Mouse (Mus musculus): ENCODE measurements at regions not wholly inside any gene's neighbourhood (a gene's known extent, or its start where the extent isn't known, plus 50 kb on each side); places are given as distances from the start of the nearest gene placed in this dataset.
A peak's percentile ranks its signal among the peaks of the same experiment; 100 is the strongest.

DNA sequence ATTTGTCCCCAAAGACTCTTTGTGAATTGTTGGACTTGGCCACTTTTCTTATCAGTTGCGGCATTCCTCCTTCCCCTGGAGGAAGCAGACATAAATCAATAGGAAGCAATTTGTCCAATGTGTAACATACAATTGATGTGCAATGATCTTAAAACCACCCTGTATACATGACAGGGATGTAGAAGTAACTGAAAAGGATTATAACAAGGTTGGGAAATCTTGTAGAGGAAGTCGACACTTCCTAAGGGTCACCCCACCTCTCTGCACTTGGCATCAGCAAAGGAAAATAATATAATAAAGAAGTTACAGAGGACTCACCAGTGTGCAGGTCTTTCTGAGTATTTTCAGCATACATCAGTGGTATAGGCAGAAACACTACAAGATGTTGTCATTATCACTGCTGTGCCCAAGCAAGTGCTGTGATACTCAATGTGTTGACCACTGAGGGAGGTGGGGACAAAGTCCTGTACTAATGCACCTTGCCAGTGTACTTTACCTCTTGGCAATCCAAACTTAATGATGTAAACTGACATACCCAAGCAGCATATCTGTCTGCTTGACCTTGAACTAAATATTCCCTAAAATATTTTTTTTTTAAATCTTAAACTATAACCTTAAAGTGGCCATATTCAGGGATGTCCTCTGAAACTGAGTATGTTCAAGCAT lies 198.9 kb downstream of the Rnf152 start:
- Histone ChIP-seq H3K27ac (replicated peaks; ENCODE audit: low read depth, low read length) (no peak overlapping the region), H3K4me1 (ENCODE audit: control insufficient read depth, insufficient read depth, insufficient read length, low read length) (0 out of 2 replicates have a peak, but pooled peaks cover 4% of the 10 kb centered on the region), H3K4me3 (ENCODE audit: insufficient read depth, low read depth, low read length) (no peak overlapping the region)

DNA sequence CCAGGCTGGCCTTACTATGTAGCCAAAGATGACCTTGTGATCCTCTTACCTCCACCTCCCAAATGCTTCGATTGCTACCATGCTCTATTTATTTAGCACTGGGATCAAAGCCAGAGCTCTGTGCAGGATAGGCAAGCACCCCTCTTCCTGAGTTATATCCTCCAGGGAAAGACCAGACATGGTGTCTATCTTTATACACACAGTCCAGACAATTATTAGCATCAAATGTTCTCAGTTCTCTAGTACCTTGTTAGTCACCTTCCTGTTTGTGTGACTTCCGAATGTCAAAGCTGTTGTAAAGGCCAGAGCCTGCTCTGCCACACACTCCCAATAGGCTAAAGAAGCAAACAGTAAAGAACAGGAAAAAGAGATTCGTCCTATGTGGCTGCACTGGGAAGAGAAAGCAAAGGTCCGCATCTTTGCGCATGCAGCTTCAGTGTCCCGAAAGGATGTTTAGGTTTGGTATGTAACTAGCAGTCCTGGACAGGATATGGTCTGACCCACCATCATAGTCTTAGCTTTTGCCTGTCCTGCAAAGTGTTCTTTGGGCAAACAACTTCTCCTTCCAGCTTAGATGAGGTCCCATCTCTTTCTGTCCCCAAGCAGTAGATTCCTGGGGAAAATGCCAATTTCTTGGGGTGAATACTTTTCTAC lies 204.2 kb downstream of the Rnf152 start:
- Histone ChIP-seq H3K27ac (replicated peaks; ENCODE audit: low read depth, low read length) (no peak overlapping the region), H3K4me3 (ENCODE audit: insufficient read depth, low read depth, low read length) (no peak overlapping the region)

DNA sequence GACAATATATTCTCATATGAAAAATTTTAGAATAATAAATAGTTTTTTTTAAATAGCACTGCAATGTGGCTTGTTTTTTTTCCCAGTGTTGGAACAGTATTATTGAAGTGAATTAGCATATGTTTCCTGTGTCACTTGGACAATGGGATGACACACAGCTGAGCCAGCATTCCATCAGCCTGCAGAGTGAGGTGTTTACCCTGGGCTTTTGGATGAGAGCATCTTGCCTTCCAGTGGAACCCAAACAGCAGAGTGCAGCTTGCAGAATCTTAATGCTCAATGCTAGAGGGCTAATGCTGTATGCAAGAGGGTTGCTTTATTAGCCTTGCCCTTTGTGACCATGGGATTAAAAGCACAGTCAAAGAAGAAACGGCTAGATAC lies 205.1 kb downstream of the Rnf152 start:
- Histone ChIP-seq H3K4me1 (ENCODE audit: control insufficient read depth, insufficient read depth, insufficient read length, low read length) (peaks cover 5% of the 10 kb centered on the region; the same call in 1 of the 2 replicates), H3K4me3 (ENCODE audit: insufficient read depth, low read depth, low read length) (no peak overlapping the region), H3K27ac (replicated peaks; ENCODE audit: low read depth, low read length) (no peak overlapping the region)

More for the DNA sequence above, 204.2 kb downstream of the Rnf152 start:
- peaks cover 6% of the 10 kb centered on the region; the same call in 1 of the 2 replicates for H3K4me1 ChIP-seq (ENCODE audit: control insufficient read depth, insufficient read depth, insufficient read length, low read length)

DNA sequence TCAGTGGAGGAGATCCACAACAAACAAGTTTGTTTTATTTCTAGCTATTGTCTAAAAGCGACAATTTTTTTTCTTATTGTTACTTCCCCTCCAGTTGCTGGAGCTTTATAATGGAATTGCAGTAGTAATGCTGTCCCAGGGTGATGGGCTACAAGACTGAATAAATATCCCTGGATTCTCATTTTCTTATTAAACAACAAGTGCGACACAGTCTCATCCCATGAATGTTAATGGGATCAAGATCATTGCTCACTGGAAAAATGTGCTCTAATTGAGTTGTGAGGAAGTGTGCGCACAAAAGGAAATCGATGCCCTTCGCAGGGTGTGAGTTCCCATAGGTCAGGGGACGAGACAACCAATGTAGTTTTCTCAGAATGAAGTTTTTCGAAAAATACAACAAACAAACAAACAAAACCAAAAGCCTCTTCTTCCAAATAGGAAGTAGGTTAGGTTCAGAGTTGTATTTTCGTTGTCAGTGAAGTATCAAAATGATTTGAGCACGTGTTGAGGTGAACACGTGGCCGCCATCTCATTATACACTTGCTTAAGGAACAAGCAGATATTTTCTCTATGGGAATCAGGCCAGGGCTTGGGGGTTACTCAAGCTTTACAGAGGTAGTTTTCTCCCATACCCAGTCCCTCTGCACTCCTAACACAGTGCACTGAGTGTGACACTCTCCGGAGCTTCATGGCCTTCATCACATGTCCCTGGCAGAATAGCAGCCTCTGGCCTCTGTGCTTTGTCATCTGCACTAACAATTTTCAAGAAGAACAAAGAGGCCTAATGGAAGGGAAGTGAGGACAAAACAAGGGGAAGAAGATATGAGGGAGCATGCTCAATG lies 205.7 kb downstream of the Rnf152 start:
- Histone ChIP-seq H3K4me1 (ENCODE audit: control insufficient read depth, insufficient read depth, insufficient read length, low read length) (peaks cover 5% of the 10 kb centered on the region; the same call in 1 of the 2 replicates), H3K4me3 (ENCODE audit: insufficient read depth, low read depth, low read length) (no peak overlapping the region), H3K27ac (replicated peaks; ENCODE audit: low read depth, low read length) (no peak overlapping the region)

DNA sequence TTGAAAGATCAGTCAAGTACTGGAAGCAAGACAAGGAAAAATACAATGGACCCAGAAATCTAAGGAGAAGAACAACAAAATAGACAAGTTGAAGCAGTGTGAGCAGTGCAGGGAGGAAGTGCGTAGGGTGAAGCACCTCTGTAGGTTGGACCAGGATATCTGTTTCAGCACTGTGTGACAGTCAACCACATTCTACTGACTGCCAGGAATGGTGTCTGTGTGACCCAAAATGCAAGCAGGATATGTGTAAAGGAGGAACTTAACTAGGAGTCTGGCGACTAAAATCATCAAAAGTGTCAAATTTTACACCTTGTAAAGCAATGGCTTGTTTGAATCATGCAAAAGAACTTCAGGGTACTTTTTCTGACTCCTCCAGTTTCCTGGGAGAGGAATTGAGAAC lies 207.7 kb downstream of the Rnf152 start:
- Histone ChIP-seq H3K4me1 (ENCODE audit: control insufficient read depth, insufficient read depth, insufficient read length, low read length) (peaks cover 5% of the 10 kb centered on the region; the same call in 1 of the 2 replicates), H3K4me3 (ENCODE audit: insufficient read depth, low read depth, low read length) (no peak overlapping the region), H3K27ac (replicated peaks; ENCODE audit: low read depth, low read length) (no peak overlapping the region)

DNA sequence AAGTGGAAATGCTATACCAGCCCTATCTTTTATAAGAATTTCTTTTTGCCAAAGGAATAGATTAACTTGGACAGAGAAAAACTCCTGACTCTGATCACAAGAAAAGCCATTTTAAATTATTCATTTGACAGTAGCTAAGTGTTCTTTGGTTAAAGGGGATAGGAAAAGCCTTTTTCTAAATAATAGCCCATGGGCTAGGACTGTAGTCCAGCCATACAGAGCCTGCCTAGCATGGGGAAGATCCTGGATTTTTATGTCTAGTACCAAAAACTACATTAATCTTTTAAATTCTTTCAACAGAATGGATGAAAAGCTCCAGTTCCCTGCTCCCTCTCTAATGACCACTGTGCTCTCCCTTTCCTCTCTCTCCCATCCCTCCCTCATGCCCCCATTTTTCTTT lies 208.5 kb downstream of the Rnf152 start:
- H3K27ac ChIP-seq (replicated peaks; ENCODE audit: low read depth, low read length), result no peak overlapping the region
- H3K4me1 ChIP-seq (ENCODE audit: control insufficient read depth, insufficient read depth, insufficient read length, low read length), result peaks cover 5% of the 10 kb centered on the region; the same call in 1 of the 2 replicates
- no peak overlapping the region for H3K4me3 ChIP-seq (ENCODE audit: insufficient read depth, low read depth, low read length)

DNA sequence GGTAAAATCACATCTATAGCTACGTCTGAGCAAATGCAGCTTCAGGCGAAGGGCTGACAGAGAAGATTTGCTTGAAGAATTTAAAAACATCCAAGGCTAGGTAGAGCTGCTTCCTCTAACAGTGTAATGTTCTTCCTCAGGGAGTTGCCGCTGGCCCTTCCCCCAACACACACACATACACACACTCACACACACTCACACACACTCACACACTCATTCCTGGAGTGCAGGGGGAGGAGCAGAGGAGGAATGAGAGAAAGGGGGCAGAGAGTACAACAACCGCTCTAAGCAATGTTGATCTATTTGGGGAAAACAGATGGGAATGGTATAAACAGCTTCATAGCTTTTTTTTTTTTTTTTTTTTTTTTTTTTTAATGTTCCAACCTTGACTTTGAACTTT lies 232.6 kb downstream of the Rnf152 start:
- Histone ChIP-seq H3K27ac (replicated peaks; ENCODE audit: low read depth, low read length) (peak overlapping the region; percentile 24; the same call in 1 of the 2 replicates), H3K4me1 (ENCODE audit: control insufficient read depth, insufficient read depth, insufficient read length, low read length) (peaks cover under 1% of the 10 kb centered on the region; the same call in 1 of the 2 replicates), H3K4me3 (ENCODE audit: insufficient read depth, low read depth, low read length) (no peak overlapping the region)

DNA sequence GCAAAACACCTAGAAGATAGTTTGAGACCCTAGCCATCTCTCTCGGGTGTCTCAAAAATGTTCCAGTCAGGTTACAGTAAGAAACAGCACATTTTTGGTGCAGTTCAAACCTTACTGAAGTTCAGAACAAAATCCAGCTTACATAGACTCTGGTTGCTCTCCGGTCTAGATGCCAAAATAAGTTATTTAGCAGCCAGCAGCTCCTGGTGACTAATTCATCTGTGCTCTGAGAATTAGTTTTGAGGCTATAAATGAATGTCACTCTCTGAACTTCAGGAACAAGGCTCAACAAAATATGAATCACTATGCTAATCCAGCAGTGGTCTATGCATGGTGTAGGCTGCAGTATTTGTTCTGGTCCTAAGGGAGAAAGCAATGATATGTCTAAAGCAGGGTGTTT lies 238.6 kb downstream of the Rnf152 start:
- Histone ChIP-seq H3K27ac (replicated peaks; ENCODE audit: low read depth, low read length) (peak overlapping the region; percentile 92), H3K4me3 (ENCODE audit: insufficient read depth, low read depth, low read length) (no peak overlapping the region), H3K4me1 (ENCODE audit: control insufficient read depth, insufficient read depth, insufficient read length, low read length) (peaks cover 3% of the 10 kb centered on the region; the same call in 1 of the 2 replicates)

DNA sequence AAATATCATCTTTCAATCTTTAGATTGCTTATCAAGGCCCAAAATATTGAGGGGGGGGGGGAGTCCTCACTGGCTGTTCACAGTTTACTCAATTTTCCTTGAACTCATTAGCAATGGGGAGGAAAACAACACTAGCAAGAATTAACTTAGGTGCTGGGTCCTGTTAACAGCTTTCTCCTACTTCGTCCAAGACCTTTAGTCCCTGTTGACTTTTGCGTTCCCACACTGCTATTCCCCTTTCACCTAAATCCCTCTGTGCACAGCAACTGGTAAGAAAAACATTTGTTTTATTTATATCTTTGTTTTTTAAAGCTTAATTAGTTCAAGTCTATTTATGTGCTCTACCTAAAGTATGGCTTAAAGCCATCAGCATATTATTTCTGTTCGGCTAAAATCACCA lies 240.3 kb downstream of the Rnf152 start:
- H3K4me3 ChIP-seq (ENCODE audit: insufficient read depth, low read depth, low read length), result no peak overlapping the region
- peak overlapping the region; percentile 97 for H3K27ac ChIP-seq (replicated peaks; ENCODE audit: low read depth, low read length)
- peaks cover 12% of the 10 kb centered on the region; the same call in 1 of the 2 replicates for H3K4me1 ChIP-seq (ENCODE audit: control insufficient read depth, insufficient read depth, insufficient read length, low read length)

DNA sequence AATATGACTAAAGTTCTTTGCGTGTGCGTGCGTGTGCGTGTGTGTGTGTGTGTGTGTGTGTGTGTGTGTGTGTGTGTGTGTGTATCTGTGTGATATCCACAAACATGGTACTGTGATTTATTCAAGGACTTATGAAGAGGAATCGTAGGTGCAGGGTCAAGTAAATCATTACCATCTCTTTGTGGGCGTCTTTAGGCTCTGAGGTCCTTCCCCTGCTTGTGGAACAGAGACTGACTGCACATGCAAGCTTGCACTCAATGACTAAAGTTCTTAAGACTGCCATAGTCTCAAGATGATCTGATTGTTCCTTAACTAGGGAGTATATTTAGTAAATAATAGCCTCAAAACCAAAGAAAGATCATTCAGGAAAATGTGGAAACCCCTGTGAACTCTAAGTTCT lies 241.1 kb downstream of the Rnf152 start:
- Histone ChIP-seq H3K4me1 (ENCODE audit: control insufficient read depth, insufficient read depth, insufficient read length, low read length) (peaks cover 14% of the 10 kb centered on the region; the same call in 1 of the 2 replicates), H3K27ac (replicated peaks; ENCODE audit: low read depth, low read length) (peak overlapping the region; percentile 94), H3K4me3 (ENCODE audit: insufficient read depth, low read depth, low read length) (no peak overlapping the region)

DNA sequence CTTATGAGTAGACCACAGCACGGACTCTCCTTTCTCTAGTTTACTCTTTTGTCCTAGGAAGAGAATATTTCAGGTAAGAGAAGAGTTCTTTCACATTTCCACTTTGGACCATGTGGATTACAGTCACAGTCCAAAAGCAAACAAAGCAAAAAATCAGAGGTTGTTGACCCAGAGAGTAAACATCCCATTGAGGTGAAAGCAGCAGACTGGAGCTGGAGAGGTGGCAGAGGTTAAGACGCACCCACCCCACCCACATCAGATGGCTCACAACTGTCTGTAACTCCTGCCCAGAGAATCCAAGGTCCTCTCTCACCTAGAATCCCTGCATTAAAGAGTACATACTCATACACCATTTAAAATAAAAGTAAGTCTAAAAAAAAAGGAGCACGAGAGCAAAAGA lies 241.7 kb downstream of the Rnf152 start:
- H3K4me3 ChIP-seq (ENCODE audit: insufficient read depth, low read depth, low read length), result no peak overlapping the region
- H3K4me1 ChIP-seq (ENCODE audit: control insufficient read depth, insufficient read depth, insufficient read length, low read length), result peaks cover 14% of the 10 kb centered on the region; the same call in 1 of the 2 replicates
- peak overlapping the region; percentile 94 for H3K27ac ChIP-seq (replicated peaks; ENCODE audit: low read depth, low read length)

DNA sequence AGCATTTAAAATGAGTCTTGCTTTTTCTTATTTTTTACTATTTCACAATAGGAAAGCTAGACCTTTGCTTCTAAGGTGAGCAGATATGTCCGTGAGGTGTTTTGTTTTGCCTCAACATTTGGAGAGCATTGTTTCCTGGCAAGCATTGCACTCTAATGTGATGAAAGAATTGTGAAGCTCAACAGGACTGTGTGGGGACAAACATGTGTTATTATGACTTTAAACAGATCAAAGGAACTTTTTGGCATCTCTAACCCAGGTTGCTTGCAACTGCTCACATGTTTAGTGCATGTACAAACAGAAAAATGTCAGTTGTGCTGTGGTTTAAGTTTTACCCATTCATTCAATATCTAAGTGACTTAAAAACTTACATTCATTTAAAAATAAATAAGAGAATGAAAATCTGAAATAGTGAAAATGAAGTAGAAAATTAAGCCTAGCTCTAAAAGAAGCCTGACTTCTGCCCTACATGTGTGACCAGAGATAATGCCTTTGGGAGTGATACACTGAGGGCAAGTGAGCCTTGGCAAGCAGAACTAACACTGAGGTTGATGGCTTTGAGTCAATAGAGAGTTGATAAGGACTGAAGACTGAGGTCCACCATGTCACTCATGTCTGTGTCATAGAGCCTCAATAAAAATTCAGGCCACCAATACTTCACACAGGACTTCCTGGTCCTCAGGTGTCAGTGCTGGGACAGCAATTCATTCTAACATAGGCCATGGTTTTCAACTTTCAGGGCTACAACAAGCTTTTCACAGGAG lies 243.6 kb downstream of the Rnf152 start:
- Histone ChIP-seq H3K27ac (replicated peaks; ENCODE audit: low read depth, low read length) (peak overlapping the region; percentile 100), H3K4me1 (ENCODE audit: control insufficient read depth, insufficient read depth, insufficient read length, low read length) (peaks cover 14% of the 10 kb centered on the region; the same call in 1 of the 2 replicates), H3K4me3 (ENCODE audit: insufficient read depth, low read depth, low read length) (no peak overlapping the region)

DNA sequence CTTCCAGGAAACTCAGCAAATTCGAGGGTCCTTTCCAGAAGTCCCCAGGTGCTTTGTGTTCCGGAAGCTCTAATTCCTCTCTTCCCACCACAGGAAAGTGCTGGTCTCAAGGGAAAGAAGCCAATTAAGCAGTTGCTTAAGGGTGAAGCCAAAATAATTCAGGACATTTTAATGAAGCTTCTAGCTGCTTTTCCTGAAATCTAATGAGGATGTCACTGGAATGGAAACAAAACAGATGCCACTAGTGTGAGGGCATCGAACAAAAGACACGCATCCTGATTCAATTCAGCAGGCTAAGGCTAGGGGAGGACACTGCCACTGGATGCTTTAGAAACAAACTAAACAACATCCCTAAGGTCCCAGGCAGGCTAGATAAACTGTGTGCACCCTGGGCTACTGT lies 245.3 kb downstream of the Rnf152 start:
- Histone ChIP-seq H3K4me3 (ENCODE audit: insufficient read depth, low read depth, low read length) (no peak overlapping the region), H3K4me1 (ENCODE audit: control insufficient read depth, insufficient read depth, insufficient read length, low read length) (peaks cover 14% of the 10 kb centered on the region; the same call in 1 of the 2 replicates), H3K27ac (replicated peaks; ENCODE audit: low read depth, low read length) (peak overlapping the region; percentile 91)

DNA sequence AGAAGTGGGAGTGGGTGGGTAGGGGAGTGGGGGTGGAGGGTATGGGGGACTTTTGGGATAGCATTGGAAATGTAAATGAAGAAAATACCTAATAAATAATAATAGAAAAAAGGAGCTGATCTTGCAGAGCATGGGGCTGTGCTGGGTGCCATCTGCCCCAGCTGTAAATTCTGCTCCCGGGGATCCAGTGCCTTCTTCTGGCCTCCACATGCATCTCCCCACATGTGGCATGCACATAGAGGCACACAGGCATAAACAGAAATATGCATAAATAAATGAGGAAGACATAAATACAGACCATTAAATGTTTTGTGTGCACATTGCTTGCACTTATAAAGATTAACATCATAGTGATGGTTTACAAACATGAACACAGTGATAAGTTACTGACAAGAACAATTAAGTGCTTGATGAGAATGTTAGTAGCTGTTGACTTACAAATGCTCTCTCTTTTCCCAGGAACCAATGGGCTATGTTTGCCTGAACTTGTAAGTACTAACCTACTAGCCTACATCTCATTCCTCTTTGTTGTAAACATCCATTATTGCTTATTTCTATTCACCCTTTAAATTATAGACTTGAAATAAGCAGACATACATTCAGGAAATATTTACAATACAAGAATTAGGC lies 245.8 kb downstream of the Rnf152 start:
- Histone ChIP-seq H3K27ac (replicated peaks; ENCODE audit: low read depth, low read length) (no peak overlapping the region; the same call in 1 of the 2 replicates), H3K4me1 (ENCODE audit: control insufficient read depth, insufficient read depth, insufficient read length, low read length) (peaks cover 12% of the 10 kb centered on the region; the same call in 1 of the 2 replicates), H3K4me3 (ENCODE audit: insufficient read depth, low read depth, low read length) (no peak overlapping the region)
